ENCODE assay signal across 22 mouse cellular contexts in the genomic region with DNA sequence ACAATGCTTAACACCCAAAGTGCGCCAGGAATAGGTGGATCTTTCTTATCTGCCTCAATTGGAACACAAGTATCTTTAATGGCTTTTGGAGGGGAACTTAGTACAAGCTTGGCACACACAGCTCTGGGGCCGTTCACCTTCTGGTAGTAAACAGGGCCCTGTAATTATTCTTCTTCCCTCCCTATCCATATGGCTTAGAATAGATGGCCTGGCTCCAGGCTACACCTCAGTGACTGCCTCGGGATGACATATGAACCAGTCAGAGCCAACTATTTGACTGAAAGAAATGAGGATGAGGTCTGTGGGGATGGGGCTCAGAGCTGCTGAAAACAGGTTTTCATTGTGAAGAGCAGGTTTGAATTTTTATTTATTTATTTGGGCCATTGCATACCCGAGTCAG. TPM values are rescaled to one million over a fixed set of nuclear protein-coding genes. Genes with fewer than 3 reads are reported as not detected.
A peak's percentile ranks its signal among the peaks of the same experiment; 100 is the strongest.
DNase-seq lines count a peak whose midpoint lies in the region; ATAC-seq and TF ChIP-seq lines count a peak whose summit lies in the region.
"Had no signal": no experiment of that assay in that cellular context is flagged by ENCODE, and none has a peak within 500 bp of the region (broad histone marks: within the 10 kb centered on the region; RNA-seq: fewer than 3 reads in every experiment).

No protein-coding gene starts in this region.

- H3K27ac ChIP-seq in hindbrain, postnatal 0 days, result no peak overlapping the region
- no peak overlapping the region for H3K27ac ChIP-seq in hindbrain, embryonic 10.5 days
- H3K27ac ChIP-seq: forebrain, embryonic 12.5 days; kidney, embryonic 15.5 days; midbrain, embryonic 12.5 days had no signal

- H3K36me3 ChIP-seq in hindbrain, postnatal 0 days (ENCODE audit: insufficient read depth, low read length), result no peaks in the 10 kb centered on the region
- H3K36me3 ChIP-seq in hindbrain, embryonic 10.5 days, result no peaks in the 10 kb centered on the region
- H3K36me3 ChIP-seq: forebrain, embryonic 12.5 days; G1E; heart, embryonic 12.5 days; kidney, embryonic 15.5 days; midbrain, embryonic 12.5 days had no signal

- H3K4me3 ChIP-seq in hindbrain, postnatal 0 days (ENCODE audit: low read length), result no peak overlapping the region
- no peak overlapping the region for H3K4me3 ChIP-seq in hindbrain, embryonic 10.5 days
- H3K4me3 ChIP-seq: forebrain, embryonic 12.5 days; heart, embryonic 12.5 days; kidney, embryonic 15.5 days; midbrain, embryonic 12.5 days had no signal

- H3K4me2 ChIP-seq in hindbrain, postnatal 0 days (ENCODE audit: low read depth, low read length), result no peak overlapping the region
- H3K4me2 ChIP-seq: forebrain, embryonic 12.5 days; heart, embryonic 12.5 days; kidney, embryonic 15.5 days; midbrain, embryonic 12.5 days had no signal

- peak; percentile 18; the same call in 1 of the 2 replicates for ATAC-seq in hindbrain, postnatal 0 days
- ATAC-seq: Patski had no signal

- no peak for TF ChIP-seq CTCF in hindbrain, postnatal 0 days (IDR thresholded peaks at IDR 0.05; ENCODE audit: low read depth)

- DNase-seq in hindbrain, postnatal 0 days (ENCODE audit: low spot score), result peak; percentile 61
- DNase-seq in hindbrain, embryonic 10.5 days (ENCODE audit: low spot score), result no peak
- peak; percentile 90 for DNase-seq in brain, adult 2 months (ENCODE audit: low read depth, low spot score)
- DNase-seq in cerebellum, adult 11-12 months, result peak; percentile 74
- DNase-seq in cerebellum, postnatal 10 days, result peak; percentile 93
- no peak for DNase-seq in embryo, embryonic 10.5 days (ENCODE audit: low spot score)
- no peak for DNase-seq in lung, postnatal 10 days
- DNase-seq: adrenal gland, postnatal 36 days; B cell, adult 2 months; heart, postnatal 10 days; kidney, adult 11 months; kidney, postnatal 4 days; liver; lung, adult 2 months; right cerebral cortex, postnatal 25 days; thymus, postnatal 36 days had no signal

- no peaks in the 10 kb centered on the region for H3K27me3 ChIP-seq in hindbrain, postnatal 0 days (ENCODE audit: insufficient read depth, low read length)
- H3K27me3 ChIP-seq in hindbrain, embryonic 10.5 days (ENCODE audit: insufficient read depth, poor library complexity, severe bottlenecking), result peaks cover 19% of the 10 kb centered on the region; the same call in 1 of the 2 replicates
- H3K27me3 ChIP-seq: heart, embryonic 12.5 days; kidney, embryonic 15.5 days; Patski had no signal

- 56% methylated on average over 4 of the region's 4 CpGs for WGBS in hindbrain, postnatal 0 days
- 76% methylated on average over 4 of the region's 4 CpGs for WGBS in hindbrain, embryonic 10.5 days

- no peaks in the 10 kb centered on the region for H3K9me3 ChIP-seq in hindbrain, postnatal 0 days (ENCODE audit: low read length)
- H3K9me3 ChIP-seq in hindbrain, embryonic 10.5 days, result no peaks in the 10 kb centered on the region
- H3K9me3 ChIP-seq: forebrain, embryonic 12.5 days; G1E; heart, embryonic 12.5 days; kidney, embryonic 15.5 days; midbrain, embryonic 12.5 days had no signal

- no peaks in the 10 kb centered on the region; the same call in 1 of the 2 replicates for H3K4me1 ChIP-seq in hindbrain, postnatal 0 days (ENCODE audit: insufficient read depth, low read length)
- H3K4me1 ChIP-seq in hindbrain, embryonic 10.5 days (replicated peaks), result peaks cover 26% of the 10 kb centered on the region

- H3K9ac ChIP-seq in hindbrain, postnatal 0 days (replicated peaks; ENCODE audit: low read length), result no peak overlapping the region
- H3K9ac ChIP-seq: forebrain, embryonic 12.5 days; heart, embryonic 12.5 days; kidney, embryonic 15.5 days; midbrain, embryonic 12.5 days had no signal

RNA-seq across cellular contexts. Expression of gene Smox, which starts 1.7 kb away (rescaled TPM):
- total RNA-seq in hindbrain, postnatal 0 days (2014; rRNA removed), result 214 and 230 TPM in 2 replicates
- 94.2 and 103 TPM in 2 replicates for polyA plus RNA-seq in hindbrain, postnatal 0 days (2015; fragmentation: Nextera tagmentation; extraction: Ambion mirVana)
- 30.0 and 34.1 TPM in 2 replicates for polyA plus RNA-seq in hindbrain, embryonic 10.5 days (2016; fragmentation: Nextera tagmentation; extraction: Ambion mirVana)

Comparison
In these comparisons a context has a peak if more than half of its experiments do, and no peak if none do; other contexts are left out.
1. DNase-seq: peak in hindbrain, postnatal 0 days (single experiment), brain, adult 2 months (single experiment), cerebellum, adult 11-12 months (single experiment) and cerebellum, postnatal 10 days (2 of 2); none in hindbrain, embryonic 10.5 days (single experiment), embryo, embryonic 10.5 days (single experiment) and lung, postnatal 10 days (single experiment).